21 mouse cellular contexts compared by ENCODE assay signal in the genomic region with DNA sequence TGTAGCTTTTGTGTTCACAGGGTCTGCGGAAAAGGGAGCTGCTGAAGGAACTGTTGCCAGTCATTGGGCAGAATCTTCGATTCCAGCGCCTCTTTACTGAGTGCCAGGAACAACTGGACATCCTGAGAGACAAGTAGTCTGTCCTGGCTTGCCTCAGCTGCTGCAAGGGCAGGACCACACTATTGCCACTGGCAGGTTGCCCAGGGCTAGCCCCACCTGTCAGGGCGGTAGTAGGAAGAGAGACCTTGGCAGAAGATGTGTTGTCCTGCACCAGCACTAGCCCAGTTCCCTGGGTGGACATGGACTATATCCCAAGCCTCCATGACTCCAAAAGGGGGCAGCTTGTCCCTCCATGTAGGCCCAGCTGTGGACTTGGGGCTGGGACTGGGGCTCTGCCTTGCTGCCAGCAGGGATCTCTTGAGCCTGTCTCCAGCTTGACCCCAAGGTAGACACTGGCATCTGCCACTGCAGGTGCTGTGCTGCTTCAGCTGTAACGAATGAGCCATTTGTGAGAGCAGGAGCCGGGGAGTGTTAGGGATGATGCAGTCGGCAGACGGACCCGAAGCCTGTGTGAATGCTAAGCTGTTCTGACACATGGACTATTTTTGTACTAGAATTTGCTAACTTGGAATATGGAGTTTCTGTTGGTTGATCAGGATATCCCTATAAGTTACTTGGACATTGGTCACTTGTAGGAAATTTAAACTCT.
DNase-seq lines count a peak whose midpoint lies in the region; ATAC-seq and TF ChIP-seq lines count a peak whose summit lies in the region.
"Had no signal": no experiment of that assay in that cellular context is flagged by ENCODE, and none has a peak within 500 bp of the region (broad histone marks: within the 10 kb centered on the region; RNA-seq: fewer than 3 reads in every experiment).

No protein-coding gene starts in this region.

- TF ChIP-seq CTCF in stomach, postnatal 0 days (IDR thresholded peaks at IDR 0.05; ENCODE audit: low read depth), result no peak
- TF ChIP-seq CTCF in thymus, adult 2 months (IDR thresholded peaks at IDR 0.05; ENCODE audit: borderline replicate concordance, control insufficient read depth, extremely low read depth, insufficient read depth, low read length, poor library complexity), result no peak

- peak; percentile 78 for DNase-seq in heart, adult 11 months
- no peak for DNase-seq in heart, postnatal 10 days
- DNase-seq in left cerebral cortex, postnatal 10 days (ENCODE audit: extremely low spot score in 1 of 2, low spot score in 2 of 2), result peak; percentile 16 to 56
- no peak for DNase-seq in left cerebral cortex, adult 11 months (ENCODE audit: low spot score)
- DNase-seq in stomach, postnatal 0 days (ENCODE audit: low spot score), result no peak
- no peak for DNase-seq in thymus, adult 2 months
- DNase-seq: adrenal gland, adult 2 months; cerebellum, adult 2 months; gastrocnemius, postnatal 36 days; kidney, adult 9 months; kidney, postnatal 14 days; lung, adult 18-20 months; lung, postnatal 4 days; midbrain, embryonic 14.5 days; thymus, postnatal 14 days had no signal

- WGBS in stomach, embryonic 15.5 days, result 87% methylated on average over 9 of the region's 9 CpGs
- 84% methylated on average over 9 of the region's 9 CpGs for WGBS in stomach, postnatal 0 days
- 98% methylated on average over 9 of the region's 9 CpGs for WGBS in thymus, adult 2 months

- no peaks in the 10 kb centered on the region for H3K27me3 ChIP-seq in stomach, embryonic 15.5 days (replicated peaks)
- no peaks in the 10 kb centered on the region for H3K27me3 ChIP-seq in stomach, postnatal 0 days (ENCODE audit: control insufficient read depth, insufficient read depth, low read length)
- no peaks in the 10 kb centered on the region for H3K27me3 ChIP-seq in thymus, adult 2 months (ENCODE audit: control insufficient read depth, insufficient read depth, low read length)
- H3K27me3 ChIP-seq: forebrain, embryonic 13.5 days; limb, embryonic 13.5 days; liver, embryonic 12.5 days had no signal

- H3K9ac ChIP-seq in stomach, embryonic 15.5 days, result no peak overlapping the region
- no peak overlapping the region for H3K9ac ChIP-seq in stomach, postnatal 0 days (ENCODE audit: low read length)
- H3K9ac ChIP-seq: forebrain, embryonic 13.5 days; limb, embryonic 13.5 days; liver, embryonic 12.5 days had no signal

- no peaks in the 10 kb centered on the region for H3K9me3 ChIP-seq in stomach, embryonic 15.5 days
- H3K9me3 ChIP-seq in stomach, postnatal 0 days (ENCODE audit: control insufficient read depth, low read length), result no peaks in the 10 kb centered on the region
- H3K9me3 ChIP-seq: limb, embryonic 13.5 days; liver, embryonic 12.5 days had no signal

- peaks cover 35% of the 10 kb centered on the region for H3K36me3 ChIP-seq in stomach, embryonic 15.5 days
- peaks cover 13% of the 10 kb centered on the region; the same call in 1 of the 2 replicates for H3K36me3 ChIP-seq in stomach, postnatal 0 days (ENCODE audit: control insufficient read depth, insufficient read depth, low read length)
- peaks cover 16% of the 10 kb centered on the region for H3K36me3 ChIP-seq in thymus, adult 2 months (ENCODE audit: control insufficient read depth, insufficient read depth, low read length)

- H3K4me3 ChIP-seq in stomach, embryonic 15.5 days (replicated peaks), result no peak overlapping the region
- H3K4me3 ChIP-seq in stomach, postnatal 0 days (ENCODE audit: low read depth, low read length), result no peak overlapping the region
- H3K4me3 ChIP-seq in thymus, adult 2 months (ENCODE audit: control insufficient read depth, insufficient read depth, low read length), result no peak overlapping the region
- H3K4me3 ChIP-seq: forebrain, embryonic 13.5 days; limb, embryonic 13.5 days; liver, embryonic 12.5 days had no signal

- no peaks in the 10 kb centered on the region for H3K4me1 ChIP-seq in stomach, embryonic 15.5 days
- no peaks in the 10 kb centered on the region for H3K4me1 ChIP-seq in stomach, postnatal 0 days (replicated peaks; ENCODE audit: control insufficient read depth, insufficient read depth)
- no peaks in the 10 kb centered on the region for H3K4me1 ChIP-seq in thymus, adult 2 months (replicated peaks; ENCODE audit: control insufficient read depth, insufficient read depth, low read length)
- H3K4me1 ChIP-seq: forebrain, embryonic 13.5 days; limb, embryonic 13.5 days; liver, embryonic 12.5 days had no signal

- intact Hi-C loops in heart, postnatal 10 days (cut with DNase I), result no loop called here
- intact Hi-C loops in left cerebral cortex, postnatal 10 days (cut with DNase I), result no loop called here

- 0 out of 2 replicates have a peak, but pooled peaks have one; percentile 27 for ATAC-seq in stomach, embryonic 15.5 days (ENCODE audit: insufficient read depth, low FRiP score, low read depth)
- ATAC-seq in stomach, postnatal 0 days (ENCODE audit: low FRiP score, low TSS enrichment), result no peak
- ATAC-seq: forebrain, embryonic 13.5 days; hindbrain, postnatal 0 days; intestine, embryonic 16.5 days; liver, embryonic 12.5 days had no signal

- no peak for TF ChIP-seq POLR2A in thymus, adult 2 months (IDR thresholded peaks at IDR 0.05; ENCODE audit: control insufficient read depth, extremely low read depth, insufficient read depth, low read length, poor library complexity)

- no peak overlapping the region for H3K4me2 ChIP-seq in stomach, embryonic 15.5 days
- H3K4me2 ChIP-seq in stomach, postnatal 0 days (replicated peaks; ENCODE audit: low read depth), result no peak overlapping the region
- H3K4me2 ChIP-seq: forebrain, embryonic 13.5 days; limb, embryonic 13.5 days; liver, embryonic 12.5 days had no signal

- TF ChIP-seq EP300 in stomach, postnatal 0 days (optimal IDR thresholded peaks at IDR 0.05), result no peak

- no peak overlapping the region for H3K27ac ChIP-seq in stomach, embryonic 15.5 days
- H3K27ac ChIP-seq in stomach, postnatal 0 days (replicated peaks), result no peak overlapping the region
- H3K27ac ChIP-seq in thymus, adult 2 months (ENCODE audit: control insufficient read depth, insufficient read depth, low read length), result no peak overlapping the region
- H3K27ac ChIP-seq: forebrain, embryonic 13.5 days; hindbrain, postnatal 0 days; limb, embryonic 13.5 days; liver, embryonic 12.5 days had no signal

Comparison
In these comparisons a context has a peak if more than half of its experiments do, and no peak if none do; other contexts are left out.
1. DNase-seq: peak in heart, adult 11 months (single experiment) and left cerebral cortex, postnatal 10 days (2 of 2); none in heart, postnatal 10 days (0 of 2), left cerebral cortex, adult 11 months (single experiment), stomach, postnatal 0 days (single experiment) and thymus, adult 2 months (single experiment).